Mouse (Mus musculus): ENCODE results near the gene Sult1d1.
"Not testable (repeated sequence)": the region's sequence is repeated elsewhere in the genome, so short reads cannot be mapped to it uniquely, and the experiment has no call there.

Gene Sult1d1

GRCm38 (mm10) chr5:87568845-87569244 is at the start of gene Sult1d1:
Gene Sult1d1, minus strand, starts transcription at chr5:87569027.
- DNase-seq = no peak

GRCm38 (mm10) chr5:87615128-87615390 is 46.2 kb upstream of the Sult1d1 start:
- no peak for DNase-seq

GRCm38 (mm10) chr5:87614364-87615127 is 45.7 kb upstream of the Sult1d1 start:
- no peak for DNase-seq

- DNase-seq = no peak
Observed at GRCm38 (mm10) chr5:87601018-87601417, 32.2 kb upstream of the Sult1d1 start.

GRCm38 (mm10) chr5:87597891-87598290 is 29.1 kb upstream of the Sult1d1 start:
- no peak for DNase-seq

GRCm38 (mm10) chr5:87591494-87591893 is 22.7 kb upstream of the Sult1d1 start, which contains the start of gene Sult1e1:
Gene Sult1e1, minus strand, starts transcription at chr5:87591594.
- no peak for DNase-seq

- DNase-seq = no peak
Observed at GRCm38 (mm10) chr5:87589916-87590315, 21.1 kb upstream of the Sult1d1 start.

- no peak for DNase-seq
Observed at GRCm38 (mm10) chr5:87580389-87580788, 11.6 kb upstream of the Sult1d1 start.

GRCm38 (mm10) chr5:87574174-87574573 is 5.3 kb upstream of the Sult1d1 start:
- no peak for DNase-seq

GRCm38 (mm10) chr5:87573490-87573889 is 4.7 kb upstream of the Sult1d1 start:
- no peak for DNase-seq

GRCm38 (mm10) chr5:87572781-87573180 is 4.0 kb upstream of the Sult1d1 start:
- DNase-seq = no peak

- no peak for DNase-seq
Observed at GRCm38 (mm10) chr5:87567306-87567705, 1.5 kb downstream of the Sult1d1 start.

GRCm38 (mm10) chr5:87562966-87563365 is 5.9 kb downstream of the Sult1d1 start:
- DNase-seq = no peak

- no peak for DNase-seq
Observed at GRCm38 (mm10) chr5:87562526-87562925, 6.3 kb downstream of the Sult1d1 start.

- no peak for DNase-seq
Observed at GRCm38 (mm10) chr5:87560145-87560544, 8.7 kb downstream of the Sult1d1 start.

- DNase-seq = no peak
Observed at GRCm38 (mm10) chr5:87550935-87551334, 17.9 kb downstream of the Sult1d1 start.

GRCm38 (mm10) chr5:87538111-87538510 is 30.7 kb downstream of the Sult1d1 start, which contains the start of gene Sult1b1:
Gene Sult1b1, minus strand, starts transcription at chr5:87538195.
- no peak for DNase-seq

GRCm38 (mm10) chr5:87535994-87536644 is 32.7 kb downstream of the Sult1d1 start:
- DNase-seq = no peak

GRCm38 (mm10) chr5:87532288-87532687 is 36.5 kb downstream of the Sult1d1 start:
- no peak for DNase-seq

- DNase-seq = not testable (repeated sequence)
Observed at GRCm38 (mm10) chr5:87523561-87523960, 45.3 kb downstream of the Sult1d1 start.

GRCm38 (mm10) chr5:87505776-87506458 is 62.9 kb downstream of the Sult1d1 start:
- DNase-seq = no peak

Data from right cerebral cortex, adult 18-20 months (tissue).